Mouse (Mus musculus) CH12.LX (cell line): ENCODE measurements around the gene Tspear.

Experiments used
- CTCF ChIP-seq, 2 experiments: IDR thresholded peaks in 1 of 2; conservative IDR thresholded peaks in 1 of 2; 2 replicates each; pipeline ENCODE4 v1.5.1; 2011 to 2012; ENCODE audit warnings: low read depth in 2 of 2, low read length in 2 of 2, improper control_type of control experiment in 1 of 2, inconsistent platforms in 1 of 2, mild to moderate bottlenecking in 1 of 2, moderate library complexity in 1 of 2
- EP300 ChIP-seq: IDR thresholded peaks from 2 replicates; pipeline ENCODE4 v1.6.1; 2011; ENCODE audit warnings: low read length, improper control_type of control experiment
- MEF2A ChIP-seq: IDR thresholded peaks from 2 replicates; pipeline ENCODE4 v1.6.1; 2014; ENCODE audit warnings: low read depth, mild to moderate bottlenecking, inconsistent platforms, low read length, improper control_type of control experiment, borderline replicate concordance
- MYC ChIP-seq: IDR thresholded peaks from 2 replicates; pipeline ENCODE4 v1.6.1; 2011; ENCODE audit warnings: low read depth, mild to moderate bottlenecking, improper control_type of control experiment, low read length
- POLR2A ChIP-seq: IDR thresholded peaks from 2 replicates; pipeline ENCODE4 v1.6.1; 2011; ENCODE audit warnings: low read depth, mild to moderate bottlenecking, improper control_type of control experiment, low read length
- SMC3 ChIP-seq: IDR thresholded peaks from 2 replicates; pipeline ENCODE4 v1.6.1; 2011; ENCODE audit warnings: low read depth, low read length, improper control_type of control experiment
- TCF12 ChIP-seq: IDR thresholded peaks from 2 replicates; pipeline ENCODE4 v1.6.1; 2014; ENCODE audit warnings: low read depth, mild to moderate bottlenecking, inconsistent platforms, low read length, improper control_type of control experiment
- USF2 ChIP-seq: conservative IDR thresholded peaks from 2 replicates; pipeline ENCODE4 v1.6.1; 2011; ENCODE audit warnings: low read depth, low read length, improper control_type of control experiment
- ZKSCAN1 ChIP-seq: IDR thresholded peaks from 2 replicates; pipeline ENCODE4 v1.6.1; 2012; ENCODE audit warnings: low read depth, inconsistent platforms, low read length, improper control_type of control experiment, borderline replicate concordance

DNA sequence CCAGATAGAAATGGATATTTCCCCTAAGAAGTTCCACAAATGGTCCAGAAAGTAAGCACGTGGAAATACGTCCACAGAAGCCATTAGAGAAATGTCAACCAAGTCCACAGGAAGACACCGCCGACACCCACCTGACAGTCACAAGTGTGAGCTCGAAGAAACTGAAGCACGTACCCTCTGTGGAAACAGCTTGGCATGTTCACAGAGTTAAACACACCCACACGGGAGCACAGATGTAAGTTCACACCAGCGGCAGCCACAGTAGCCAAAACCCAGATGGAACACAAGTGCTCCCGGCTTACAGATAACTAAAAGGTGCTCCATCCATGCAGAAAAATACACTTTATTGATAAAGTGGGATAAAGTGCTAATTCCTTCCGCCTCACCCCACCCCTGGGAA lies 241.0 kb downstream of the Tspear start:
- TF ChIP-seq MEF2A (no peak), CTCF (conservative IDR thresholded peaks at IDR 0.05 in 1 of 2, IDR thresholded peaks at IDR 0.05 in 1 of 2; ENCODE audit: low read depth in 2 of 2, low read length in 2 of 2) (no peak), EP300 (no peak), POLR2A (no peak), ZKSCAN1 (no peak), MYC (no peak), TCF12 (no peak), SMC3 (no peak), USF2 (no peak)
